ENCODE assay signal across 10 mouse cellular contexts in genomic region chr15:98004740-98005159, GRCm38 (mm10). TPM values are rescaled to one million over a fixed set of nuclear protein-coding genes. Genes with fewer than 3 reads are reported as not detected.
DNase-seq lines count a peak whose midpoint lies in the region; ATAC-seq and TF ChIP-seq lines count a peak whose summit lies in the region.
"Had no signal": no experiment of that assay in that cellular context is flagged by ENCODE, and none has a peak within 500 bp of the region (broad histone marks: within the 10 kb centered on the region; RNA-seq: fewer than 3 reads in every experiment).

No protein-coding gene starts in this region.

- TF ChIP-seq CTCF in gastrocnemius, adult 2 months (IDR thresholded peaks at IDR 0.05), result no peak
- TF ChIP-seq CTCF in stomach, postnatal 0 days (IDR thresholded peaks at IDR 0.05; ENCODE audit: low read depth), result no peak
- no peak for TF ChIP-seq CTCF in cerebellum, adult 2 months (IDR thresholded peaks at IDR 0.05; ENCODE audit: borderline replicate concordance, insufficient read depth, low read depth, low read length)

- peaks cover 53% of the 10 kb centered on the region for H3K4me1 ChIP-seq in megakaryocyte, embryonic 14.5 days
- H3K4me1 ChIP-seq in limb, embryonic 15.5 days, result peaks cover 47% of the 10 kb centered on the region
- H3K4me1 ChIP-seq in stomach, postnatal 0 days (replicated peaks; ENCODE audit: control insufficient read depth, insufficient read depth), result 0 out of 2 replicates have a peak, but pooled peaks cover 3% of the 10 kb centered on the region
- peaks cover 6% of the 10 kb centered on the region for H3K4me1 ChIP-seq in cerebellum, adult 2 months (ENCODE audit: control insufficient read depth, insufficient read depth, low read length)

- peak; percentile 33 for DNase-seq in gastrocnemius, adult 2 months
- DNase-seq in gastrocnemius, postnatal 25 days, result no peak
- DNase-seq in stomach, postnatal 0 days (ENCODE audit: low spot score), result no peak
- DNase-seq in urinary bladder, adult 18-20 months (ENCODE audit: low spot score in 2 of 2), result no peak
- no peak for DNase-seq in cerebellum, adult 2 months
- DNase-seq: cerebellum, adult 9-11 months; gastrocnemius, postnatal 14 days had no signal

- H3K4me3 ChIP-seq in gastrocnemius, adult 2 months, result peak overlapping the region; percentile 66
- peak overlapping the region; percentile 18 for H3K4me3 ChIP-seq in megakaryocyte, embryonic 14.5 days (replicated peaks)
- peak overlapping the region; percentile 52 for H3K4me3 ChIP-seq in limb, embryonic 15.5 days
- peak overlapping the region; percentile 25 for H3K4me3 ChIP-seq in stomach, postnatal 0 days (ENCODE audit: low read depth, low read length)
- no peak overlapping the region for H3K4me3 ChIP-seq in cerebellum, adult 2 months (replicated peaks; ENCODE audit: insufficient read depth, low read depth, low read length)

- peaks cover 96% of the 10 kb centered on the region for H3K27me3 ChIP-seq in megakaryocyte, embryonic 14.5 days (replicated peaks)
- peaks cover 35% of the 10 kb centered on the region for H3K27me3 ChIP-seq in limb, embryonic 15.5 days
- H3K27me3 ChIP-seq in stomach, postnatal 0 days (ENCODE audit: control insufficient read depth, insufficient read depth, low read length), result peaks cover 33% of the 10 kb centered on the region; the same call in 1 of the 2 replicates
- peaks cover 5% of the 10 kb centered on the region; the same call in 1 of the 2 replicates for H3K27me3 ChIP-seq in cerebellum, adult 2 months (ENCODE audit: control insufficient read depth, insufficient read depth, low read length)

- H3K36me3 ChIP-seq in megakaryocyte, embryonic 14.5 days (replicated peaks; ENCODE audit: low read length), result no peaks in the 10 kb centered on the region
- no peaks in the 10 kb centered on the region for H3K36me3 ChIP-seq in limb, embryonic 15.5 days
- H3K36me3 ChIP-seq in stomach, postnatal 0 days (ENCODE audit: control insufficient read depth, insufficient read depth, low read length), result no peaks in the 10 kb centered on the region

- peak overlapping the region; percentile 56 for H3K9ac ChIP-seq in limb, embryonic 15.5 days
- H3K9ac ChIP-seq in stomach, postnatal 0 days (ENCODE audit: low read length), result peak overlapping the region; percentile 8; the same call in 1 of the 2 replicates

- no peak for TF ChIP-seq POLR2A in cerebellum, adult 2 months (IDR thresholded peaks at IDR 0.05; ENCODE audit: borderline replicate concordance, insufficient read depth, low read length)

- intact Hi-C loops in gastrocnemius, adult 2 months (cut with DNase I), result no loop called here

- no peak overlapping the region for H3K27ac ChIP-seq in gastrocnemius, adult 2 months
- peak overlapping the region; percentile 91 for H3K27ac ChIP-seq in limb, embryonic 15.5 days
- no peak overlapping the region for H3K27ac ChIP-seq in stomach, postnatal 0 days (replicated peaks)
- H3K27ac ChIP-seq in cerebellum, adult 2 months (ENCODE audit: insufficient read depth, low read length), result no peak overlapping the region

- peaks cover 6% of the 10 kb centered on the region; the same call in 1 of the 2 replicates for H3K9me3 ChIP-seq in megakaryocyte, embryonic 14.5 days
- H3K9me3 ChIP-seq in limb, embryonic 15.5 days, result no peaks in the 10 kb centered on the region
- no peaks in the 10 kb centered on the region for H3K9me3 ChIP-seq in stomach, postnatal 0 days (ENCODE audit: control insufficient read depth, low read length)

- no peak for TF ChIP-seq EP300 in stomach, postnatal 0 days (optimal IDR thresholded peaks at IDR 0.05)

- peak overlapping the region; percentile 81 for H3K4me2 ChIP-seq in limb, embryonic 15.5 days
- peak overlapping the region; percentile 42 for H3K4me2 ChIP-seq in stomach, postnatal 0 days (replicated peaks; ENCODE audit: low read depth)

- WGBS in limb, embryonic 15.5 days, result 2% methylated on average over 19 of the region's 19 CpGs
- WGBS in stomach, postnatal 0 days, result 3% methylated on average over 14 of the region's 19 CpGs
- WGBS in cerebellum, adult 2 months, result 8% methylated on average over 19 of the region's 19 CpGs

- no peak for ATAC-seq in megakaryocyte, adult 5-6 weeks (ENCODE audit: poor library complexity, severe bottlenecking)
- ATAC-seq in limb, embryonic 15.5 days (ENCODE audit: insufficient number of reproducible peaks, low FRiP score, low TSS enrichment, low read depth), result no peak; the same call in none of the 2 replicates
- ATAC-seq in stomach, postnatal 0 days (ENCODE audit: low FRiP score, low TSS enrichment), result no peak

RNA-seq across cellular contexts. Expression of gene Col2a1, which starts 0.3 kb away (rescaled TPM):
- total RNA-seq in gastrocnemius, adult 2 months (2021), result 1 to 10 TPM; 1.1 to 1.5 TPM
- total RNA-seq in gastrocnemius, postnatal 25 days (2021), result 1 to 10 TPM; 1.9 to 6.3 TPM
- polyA plus RNA-seq in megakaryocyte, embryonic 14.5 days (2012; ENCODE audit: insufficient read depth, low replicate concordance), result 0.27 TPM in 1 of 2 replicates, not detected in the other
- not detected in 2 replicates for total RNA-seq in megakaryocyte, adult 5-6 weeks (2015)
- not detected in 2 replicates for total RNA-seq in megakaryocyte, adult 5-6 weeks (2017)
- 807 and 885 TPM in 2 replicates for polyA plus RNA-seq in limb, embryonic 15.5 days (2015; fragmentation: Nextera tagmentation; extraction: Ambion mirVana)
- polyA plus RNA-seq in stomach, postnatal 0 days (2015; fragmentation: Nextera tagmentation; extraction: Ambion mirVana), result 0.05 and 0.21 TPM in 2 replicates
- 2.2 and 2.4 TPM in 2 replicates for polyA plus RNA-seq in cerebellum, adult 2 months (2012; rRNA removed)

RNA-seq across cellular contexts. Expression of gene Tmem106c, which starts 40.8 kb away (rescaled TPM):
- 1 to 10 TPM; 4.9 to 7.3 TPM for total RNA-seq in gastrocnemius, adult 2 months (2021)
- total RNA-seq in gastrocnemius, postnatal 25 days (2021), result 1 to 10 TPM; 4.8 to 7.1 TPM
- 6.8 and 24.2 TPM in 2 replicates for polyA plus RNA-seq in megakaryocyte, embryonic 14.5 days (2012; ENCODE audit: insufficient read depth, low replicate concordance)
- 12.4 and 18.5 TPM in 2 replicates for total RNA-seq in megakaryocyte, adult 5-6 weeks (2015)
- total RNA-seq in megakaryocyte, adult 5-6 weeks (2017), result 13.5 and 14.1 TPM in 2 replicates
- 48.8 and 51.3 TPM in 2 replicates for polyA plus RNA-seq in limb, embryonic 15.5 days (2015; fragmentation: Nextera tagmentation; extraction: Ambion mirVana)
- 33.1 and 39.8 TPM in 2 replicates for polyA plus RNA-seq in stomach, postnatal 0 days (2015; fragmentation: Nextera tagmentation; extraction: Ambion mirVana)
- 74.1 and 74.5 TPM in 2 replicates for polyA plus RNA-seq in cerebellum, adult 2 months (2012; rRNA removed)

Comparison
In these comparisons a context has a peak if more than half of its experiments do, and no peak if none do; other contexts are left out.
1. RNA of gene Col2a1, which starts 0.3 kb away (polyA plus RNA-seq): 807 to 885 TPM in limb, embryonic 15.5 days; 2.2 to 2.4 TPM in cerebellum, adult 2 months, 0.27 TPM in megakaryocyte, embryonic 14.5 days and 0.05 to 0.21 TPM in stomach, postnatal 0 days; every median in the first group is over 100 times any median in the second.